In the genomic region with DNA sequence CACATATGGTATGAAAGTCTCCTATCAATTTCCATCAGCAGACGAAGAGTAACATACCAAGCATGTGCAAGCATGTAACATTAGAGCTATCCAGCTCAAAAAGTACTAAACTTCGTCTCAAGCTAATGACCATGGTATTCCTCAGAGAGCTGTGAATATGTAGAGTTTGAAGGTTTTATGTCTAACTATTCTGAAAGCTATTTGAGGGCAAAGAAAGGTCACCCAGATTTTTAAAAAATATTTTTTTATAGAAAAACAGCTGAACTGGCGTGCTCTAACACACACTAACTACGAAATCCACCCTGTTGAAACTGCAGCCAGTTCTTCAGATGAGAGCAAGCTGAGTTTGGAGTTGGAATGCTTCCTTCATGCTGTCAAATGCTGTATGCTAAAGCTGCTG, we compare ENCODE assay signal across 32 mouse cellular contexts. TPM values are rescaled to one million over a fixed set of nuclear protein-coding genes. Genes with fewer than 3 reads are reported as not detected.
DNase-seq lines count a peak whose midpoint lies in the region; ATAC-seq and TF ChIP-seq lines count a peak whose summit lies in the region.
"Had no signal": no experiment of that assay in that cellular context is flagged by ENCODE, and none has a peak within 500 bp of the region (broad histone marks: within the 10 kb centered on the region; RNA-seq: fewer than 3 reads in every experiment).

No protein-coding gene starts in this region.

- peak; percentile 36 for DNase-seq in kidney, adult 2 months
- peak; percentile 25 for DNase-seq in NIH3T3 (ENCODE audit: low read depth)
- peak; percentile 45 for DNase-seq in kidney, postnatal 10 days
- DNase-seq in frontal cortex, adult 2 months (ENCODE audit: extremely low spot score in 1 of 2, low spot score in 1 of 2) = no peak
- no peak for DNase-seq in urinary bladder, postnatal 36 days (ENCODE audit: low spot score in 2 of 2)
- DNase-seq in liver, embryonic 11.5 days (ENCODE audit: low spot score) = no peak
- DNase-seq: adrenal gland, adult 2 months; B cell, adult 2 months; cerebellum, adult 8-10 months; cerebellum, postnatal 36 days; gastrocnemius, postnatal 25 days; heart, adult 11 months; heart, postnatal 4 days; right cerebral cortex, postnatal 4 days; thymus, postnatal 4 days had no signal

- H3K9me3 ChIP-seq in kidney, embryonic 14.5 days (ENCODE audit: control insufficient read depth, low read length) = no peaks in the 10 kb centered on the region; the same call in 1 of the 2 replicates
- no peaks in the 10 kb centered on the region for H3K9me3 ChIP-seq in liver, embryonic 11.5 days (ENCODE audit: control insufficient read depth, low read length)
- H3K9me3 ChIP-seq: embryonic facial prominence, embryonic 12.5 days; lung, embryonic 15.5 days; midbrain, embryonic 12.5 days; neural tube, embryonic 13.5 days had no signal

- H3K4me1 ChIP-seq in kidney, adult 2 months (ENCODE audit: control insufficient read depth, insufficient read depth, low read length) = no peaks in the 10 kb centered on the region
- H3K4me1 ChIP-seq in kidney, embryonic 14.5 days (ENCODE audit: control insufficient read depth, insufficient read depth, low read length) = peaks cover 3% of the 10 kb centered on the region; the same call in 1 of the 2 replicates
- H3K4me1 ChIP-seq in embryonic fibroblast, embryonic 13.5 days (ENCODE audit: control insufficient read depth, insufficient read depth, low read length) = peaks cover 4% of the 10 kb centered on the region
- H3K4me1 ChIP-seq in liver, embryonic 11.5 days (replicated peaks; ENCODE audit: control insufficient read depth, insufficient read depth, low read length) = no peaks in the 10 kb centered on the region
- H3K4me1 ChIP-seq: lung, embryonic 15.5 days; midbrain, embryonic 12.5 days; neural tube, embryonic 13.5 days had no signal

- H3K4me3 ChIP-seq in kidney, adult 2 months (ENCODE audit: insufficient read depth, low read depth, low read length) = no peak overlapping the region
- no peak overlapping the region for H3K4me3 ChIP-seq in kidney, embryonic 14.5 days (ENCODE audit: low read length)
- no peak overlapping the region for H3K4me3 ChIP-seq in embryonic fibroblast, embryonic 13.5 days (ENCODE audit: insufficient read depth, low read length)
- no peak overlapping the region for H3K4me3 ChIP-seq in liver, embryonic 11.5 days (ENCODE audit: low read depth, low read length)
- H3K4me3 ChIP-seq: embryonic facial prominence, embryonic 12.5 days; erythroblast, embryonic 14.5 days; lung, embryonic 15.5 days; midbrain, embryonic 12.5 days; neural tube, embryonic 13.5 days had no signal

- no peak for ATAC-seq in kidney, embryonic 14.5 days (ENCODE audit: low FRiP score, low TSS enrichment)
- ATAC-seq in liver, embryonic 11.5 days (replicated peaks; ENCODE audit: low FRiP score) = no peak
- ATAC-seq: activated CD4-positive, CD25-positive, alpha-beta regulatory T cell, adult 4 months; intestine, postnatal 0 days had no signal

- H3K9ac ChIP-seq in kidney, embryonic 14.5 days (ENCODE audit: low read depth, low read length) = no peak overlapping the region
- no peak overlapping the region for H3K9ac ChIP-seq in liver, embryonic 11.5 days (ENCODE audit: low read depth, low read length)
- H3K9ac ChIP-seq: embryonic facial prominence, embryonic 12.5 days; hindbrain, embryonic 14.5 days; lung, embryonic 15.5 days; midbrain, embryonic 12.5 days; neural tube, embryonic 13.5 days had no signal

- no peak for TF ChIP-seq POLR2A in kidney, adult 2 months (IDR thresholded peaks at IDR 0.05; ENCODE audit: low read depth, low read length)
- TF ChIP-seq POLR2A in embryonic fibroblast, embryonic 13.5 days (IDR thresholded peaks at IDR 0.05; ENCODE audit: low read depth, low read length) = no peak

- no peak overlapping the region for H3K27ac ChIP-seq in kidney, adult 2 months (ENCODE audit: insufficient read depth, low read depth, low read length)
- no peak overlapping the region; the same call in 1 of the 2 replicates for H3K27ac ChIP-seq in kidney, embryonic 14.5 days (ENCODE audit: low read depth, low read length)
- H3K27ac ChIP-seq in embryonic fibroblast, embryonic 13.5 days (ENCODE audit: insufficient read depth, low read length) = peak overlapping the region; percentile 67; the same call in 1 of the 2 replicates
- H3K27ac ChIP-seq in liver, embryonic 11.5 days (ENCODE audit: low read depth, low read length) = no peak overlapping the region
- H3K27ac ChIP-seq: embryonic facial prominence, embryonic 12.5 days; hindbrain, embryonic 14.5 days; lung, embryonic 15.5 days; midbrain, embryonic 12.5 days; neural tube, embryonic 13.5 days had no signal

- no peaks in the 10 kb centered on the region for H3K27me3 ChIP-seq in kidney, adult 2 months (replicated peaks; ENCODE audit: control insufficient read depth, insufficient read depth, low read length)
- H3K27me3 ChIP-seq in kidney, embryonic 14.5 days (ENCODE audit: control insufficient read depth, insufficient read depth, low read length) = no peaks in the 10 kb centered on the region
- no peaks in the 10 kb centered on the region for H3K27me3 ChIP-seq in liver, embryonic 11.5 days (replicated peaks; ENCODE audit: control insufficient read depth, insufficient read depth, low read length)
- H3K27me3 ChIP-seq: embryonic facial prominence, embryonic 12.5 days; lung, embryonic 15.5 days; midbrain, embryonic 12.5 days; neural tube, embryonic 13.5 days had no signal

- H3K4me2 ChIP-seq in kidney, embryonic 14.5 days (replicated peaks; ENCODE audit: low read depth, low read length) = no peak overlapping the region
- no peak overlapping the region for H3K4me2 ChIP-seq in liver, embryonic 11.5 days
- H3K4me2 ChIP-seq: embryonic facial prominence, embryonic 12.5 days; heart, embryonic 11.5 days; hindbrain, embryonic 14.5 days; lung, embryonic 15.5 days; midbrain, embryonic 12.5 days; neural tube, embryonic 13.5 days had no signal

- H3K36me3 ChIP-seq in kidney, adult 2 months (ENCODE audit: control insufficient read depth, insufficient read depth, low read length) = no peaks in the 10 kb centered on the region
- no peaks in the 10 kb centered on the region for H3K36me3 ChIP-seq in kidney, embryonic 14.5 days (ENCODE audit: control insufficient read depth, insufficient read depth, low read length)
- H3K36me3 ChIP-seq in liver, embryonic 11.5 days (ENCODE audit: control insufficient read depth, insufficient read depth, low read length) = no peaks in the 10 kb centered on the region
- H3K36me3 ChIP-seq: embryonic facial prominence, embryonic 12.5 days; lung, embryonic 15.5 days; midbrain, embryonic 12.5 days; neural tube, embryonic 13.5 days had no signal

- 72% methylated on average over 4 of the region's 4 CpGs for WGBS in kidney, adult 2 months
- 49% methylated on average over 4 of the region's 4 CpGs for WGBS in kidney, embryonic 14.5 days
- 82% methylated on average over 4 of the region's 4 CpGs for WGBS in liver, embryonic 11.5 days

- no peak for TF ChIP-seq CTCF in kidney, adult 2 months (conservative IDR thresholded peaks at IDR 0.05; ENCODE audit: insufficient read depth, insufficient read length, low read depth, low read length)
- TF ChIP-seq CTCF in embryonic fibroblast, embryonic 13.5 days (IDR thresholded peaks at IDR 0.05; ENCODE audit: borderline replicate concordance, insufficient read depth, low read length) = no peak

RNA-seq across cellular contexts. Expression of a gene that starts 7.5 kb away (rescaled TPM):
- polyA plus RNA-seq in kidney, adult 2 months (2012; rRNA removed) = 0.41 TPM in 1 of 2 replicates, not detected in the other
- not detected in 2 replicates for polyA plus RNA-seq in kidney, embryonic 14.5 days (2014; fragmentation: Nextera tagmentation; extraction: Ambion mirVana)
- polyA plus RNA-seq in embryonic fibroblast, embryonic 13.5 days (2011; ENCODE audit: insufficient read length, low read depth, missing spikeins) = not detected in 2 replicates
- not detected in 2 replicates for polyA plus RNA-seq in frontal cortex, adult 2 months (2012; rRNA removed)
- not detected in 2 replicates for polyA plus RNA-seq in liver, embryonic 11.5 days (2014; fragmentation: Nextera tagmentation; extraction: Ambion mirVana)
- polyA plus RNA-seq: activated CD4-positive, CD25-positive, alpha-beta regulatory T cell, adult 4 months; adrenal gland, adult 2 months; embryonic facial prominence, embryonic 12.5 days; erythroblast, embryonic 14.5 days; forebrain, embryonic 11.5 days; heart, embryonic 11.5 days; heart, embryonic 16.5 days; hindbrain, embryonic 14.5 days; intestine, postnatal 0 days; liver, adult 2 months; liver, embryonic 16.5 days; lung, embryonic 15.5 days; midbrain, embryonic 12.5 days; neural tube, embryonic 13.5 days; spleen, adult 2 months; thymus, postnatal 0 days had no signal

RNA-seq across cellular contexts. Expression of a gene that starts 33.3 kb away (rescaled TPM):
- 1.7 and 2.8 TPM in 2 replicates for polyA plus RNA-seq in kidney, adult 2 months (2012; rRNA removed)
- 9.4 and 10.0 TPM in 2 replicates for polyA plus RNA-seq in kidney, embryonic 14.5 days (2014; fragmentation: Nextera tagmentation; extraction: Ambion mirVana)
- 6.4 and 8.6 TPM in 2 replicates for polyA plus RNA-seq in embryonic fibroblast, embryonic 13.5 days (2011; ENCODE audit: insufficient read length, low read depth, missing spikeins)
- 1.5 and 1.9 TPM in 2 replicates for polyA plus RNA-seq in frontal cortex, adult 2 months (2012; rRNA removed)
- polyA plus RNA-seq in liver, embryonic 11.5 days (2014; fragmentation: Nextera tagmentation; extraction: Ambion mirVana) = 3.4 and 3.9 TPM in 2 replicates
- polyA plus RNA-seq: erythroblast, embryonic 14.5 days had no signal

RNA-seq across cellular contexts. Expression of a gene that starts 44.6 kb away (rescaled TPM):
- polyA plus RNA-seq in kidney, adult 2 months (2012; rRNA removed) = 2.4 and 3.7 TPM in 2 replicates
- polyA plus RNA-seq in kidney, embryonic 14.5 days (2014; fragmentation: Nextera tagmentation; extraction: Ambion mirVana) = 10.5 and 11.4 TPM in 2 replicates
- 4.4 and 8.5 TPM in 2 replicates for polyA plus RNA-seq in embryonic fibroblast, embryonic 13.5 days (2011; ENCODE audit: insufficient read length, low read depth, missing spikeins)
- polyA plus RNA-seq in frontal cortex, adult 2 months (2012; rRNA removed) = 3.9 and 5.3 TPM in 2 replicates
- polyA plus RNA-seq in liver, embryonic 11.5 days (2014; fragmentation: Nextera tagmentation; extraction: Ambion mirVana) = 1.6 and 2.4 TPM in 2 replicates
- polyA plus RNA-seq: erythroblast, embryonic 14.5 days had no signal

RNA-seq across cellular contexts. Expression of a gene that starts 50.8 kb away (rescaled TPM):
- polyA plus RNA-seq in kidney, adult 2 months (2012; rRNA removed) = 29.3 and 32.7 TPM in 2 replicates
- polyA plus RNA-seq in kidney, embryonic 14.5 days (2014; fragmentation: Nextera tagmentation; extraction: Ambion mirVana) = 58.7 and 74.9 TPM in 2 replicates
- polyA plus RNA-seq in embryonic fibroblast, embryonic 13.5 days (2011; ENCODE audit: insufficient read length, low read depth, missing spikeins) = 49.3 and 52.0 TPM in 2 replicates
- 40.7 and 44.6 TPM in 2 replicates for polyA plus RNA-seq in frontal cortex, adult 2 months (2012; rRNA removed)
- polyA plus RNA-seq in liver, embryonic 11.5 days (2014; fragmentation: Nextera tagmentation; extraction: Ambion mirVana) = 34.0 and 39.9 TPM in 2 replicates

Comparison
In these comparisons a context has a peak if more than half of its experiments do, and no peak if none do; other contexts are left out.
1. DNase-seq: peak in kidney, adult 2 months (single experiment), NIH3T3 (single experiment) and kidney, postnatal 10 days (single experiment); none in frontal cortex, adult 2 months (0 of 2), urinary bladder, postnatal 36 days (0 of 2) and liver, embryonic 11.5 days (single experiment).